Mouse (Mus musculus) intestine, postnatal 0 days (tissue): ENCODE data around the gene Phf11a. TPM values are rescaled to one million over a fixed set of nuclear protein-coding genes. Genes with fewer than 3 reads are reported as not detected.
"Not testable (repeated sequence)": the region's sequence is repeated elsewhere in the genome, so short reads cannot be mapped to it uniquely, and the experiment has no call there.

ENCODE experiments used
- ATAC-seq: fragments of 200-750 bp; cut with Nextera tagmentation; 2 replicates; pipeline ENCODE4 v1.8.0; 2017; ENCODE audit warnings: mild to moderate bottlenecking, moderate TSS enrichment, moderate library complexity
- H3K27ac ChIP-seq: fragments of 300-500 bp; sonication (generic); 2 replicates; pipeline ENCODE4 v1.5.1; 2014; ENCODE audit warnings: mild to moderate bottlenecking, low read depth, low read length, moderate library complexity
- H3K27me3 ChIP-seq: fragments of 300-500 bp; sonication (generic); replicated peaks from 2 replicates; pipeline ENCODE4 v1.6.1; 2014; ENCODE audit warnings: low read length, mixed read lengths; ENCODE audit not compliant: control insufficient read depth, insufficient read depth
- H3K36me3 ChIP-seq: fragments of 300-500 bp; sonication (generic); 2 replicates; pipeline ENCODE4 v1.6.1; 2014; ENCODE audit warnings: mild to moderate bottlenecking, moderate library complexity; ENCODE audit not compliant: control insufficient read depth, insufficient read depth
- H3K4me1 ChIP-seq: fragments of 300-500 bp; sonication (generic); replicated peaks from 2 replicates; pipeline ENCODE4 v1.6.1; 2014; ENCODE audit warnings: antibody characterized with exemption, low read length, mixed read lengths; ENCODE audit not compliant: control insufficient read depth, insufficient read depth
- H3K4me2 ChIP-seq: fragments of 300-500 bp; sonication (generic); replicated peaks from 2 replicates; pipeline ENCODE4 v1.6.1; 2014; ENCODE audit warnings: low read depth, mild to moderate bottlenecking, moderate library complexity
- H3K4me3 ChIP-seq: fragments of 300-500 bp; sonication (generic); 2 replicates; pipeline ENCODE4 v1.5.1; 2014; ENCODE audit warnings: low read depth, low read length
- H3K9ac ChIP-seq: fragments of 300-500 bp; sonication (generic); 2 replicates; pipeline ENCODE4 v1.6.1; 2014; ENCODE audit warnings: mild to moderate bottlenecking, low read depth, low read length
- H3K9me3 ChIP-seq: fragments of 300-500 bp; sonication (generic); 2 replicates; pipeline ENCODE4 v1.6.1; 2016; ENCODE audit warnings: mixed run types; ENCODE audit not compliant: control insufficient read depth
- CTCF ChIP-seq: sonication (generic); IDR thresholded peaks from 2 replicates; pipeline ENCODE4 v1.5.1; 2016; ENCODE audit warnings: low read depth, mild to moderate bottlenecking, control low read depth, antibody characterized with exemption, moderate library complexity
- WGBS: fragments of 180-500 bp; shearing (Covaris S2); extraction: QIAGEN DNeasy Blood & Tissue Kit; methylation state at CpG from one replicate; pipeline ENCODE4 v1.1.7; 2014; 5-methylcytosine and 5-hydroxymethylcytosine counted together
- polyA plus RNA-seq: library from polyadenylated mRNA; unstranded; fragments of >200 nt; fragmentation: Nextera tagmentation; extraction: Ambion mirVana; gene quantifications from 2 replicates; pipeline ENCODE4 v1.2.1, GENCODE M21; 2015

Phf11a gene
- polyA plus RNA-seq, 1 experiment from 2014 or later: not detected

- no peak for TF ChIP-seq CTCF
- 42% methylated on average over 3 of the region's 3 CpGs for WGBS
Observed at GRCm38 (mm10) chr14:59260056-59260455, 37.3 kb downstream of the Phf11a start, which contains the start of gene Gm6904. TSS of gene Gm6904 (minus strand) at chr14:59260216.

DNA sequence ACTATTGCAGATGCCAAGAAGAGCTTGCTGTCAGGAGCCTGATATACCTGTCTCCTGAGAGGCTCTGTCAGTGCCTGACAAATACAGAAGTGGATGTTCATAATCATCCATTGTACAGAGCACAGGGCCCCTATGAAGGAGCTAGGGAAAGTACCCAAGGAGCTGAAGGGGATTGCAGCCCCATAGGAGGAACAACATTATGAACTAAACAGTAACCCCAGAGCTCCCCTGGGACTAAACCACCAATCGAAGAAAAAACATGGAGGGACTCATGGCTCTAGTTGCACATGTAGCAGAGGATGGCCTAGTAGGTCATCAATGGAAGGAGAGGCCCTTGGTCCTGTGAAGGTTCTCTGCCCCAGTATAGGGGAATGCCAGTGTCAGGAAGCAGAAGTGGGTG, 41.5 kb downstream of the Phf11a start:
- not testable (repeated sequence) for H3K27ac ChIP-seq, H3K4me3 ChIP-seq, H3K4me2 ChIP-seq, H3K36me3 ChIP-seq, ATAC-seq, H3K9ac ChIP-seq, H3K4me1 ChIP-seq, H3K27me3 ChIP-seq, H3K9me3 ChIP-seq
- WGBS: 86% methylated on average over 1 of the region's 1 CpGs

More at GRCm38 (mm10) chr14:59260056-59260455, 37.3 kb downstream of the Phf11a start, which contains the start of gene Gm6904:
- Histone ChIP-seq H3K36me3 (no peaks in the 10 kb centered on the region), H3K4me1 (no peaks in the 10 kb centered on the region), H3K4me3 (no peak within 1 kb of the TSS), H3K9me3 (no peaks in the 10 kb centered on the region), H3K27me3 (no peaks in the 10 kb centered on the region), H3K27ac (no peak within 1 kb of the TSS), H3K4me2 (no peak within 1 kb of the TSS), H3K9ac (no peak within 1 kb of the TSS)
- ATAC-seq: no peak

DNA sequence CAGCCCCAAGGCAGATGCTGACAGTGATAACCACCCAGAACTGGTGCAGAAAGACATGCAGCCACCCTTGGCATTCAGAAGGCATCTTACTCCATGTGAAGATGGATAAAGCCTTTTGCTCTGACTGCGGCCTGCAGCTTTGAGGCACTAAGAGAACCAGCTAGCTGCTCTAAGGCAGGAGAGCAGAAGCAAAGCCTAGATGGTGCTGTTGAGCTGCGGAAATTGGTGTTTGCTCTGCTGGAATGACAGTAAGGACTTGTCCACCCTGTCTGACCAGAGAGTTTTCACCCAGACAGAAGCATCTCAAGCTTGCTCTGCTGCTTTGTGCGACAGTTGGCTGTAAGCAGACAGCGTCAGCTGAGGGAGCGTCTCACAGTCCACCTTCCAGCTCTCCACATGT, 47.0 kb downstream of the Phf11a start:
- H3K27ac ChIP-seq, H3K4me3 ChIP-seq, H3K9me3 ChIP-seq, H3K9ac ChIP-seq, H3K4me1 ChIP-seq, H3K36me3 ChIP-seq, H3K27me3 ChIP-seq, H3K4me2 ChIP-seq, ATAC-seq: not testable (repeated sequence)
- TF ChIP-seq CTCF: peak; percentile 63
- WGBS: 46% methylated on average over 5 of the region's 5 CpGs

- Histone ChIP-seq H3K27ac (no peak overlapping the region), H3K4me1 (no peaks in the 10 kb centered on the region), H3K36me3 (peaks cover 69% of the 10 kb centered on the region), H3K4me3 (no peak overlapping the region), H3K27me3 (no peaks in the 10 kb centered on the region), H3K4me2 (no peak overlapping the region), H3K9me3 (0 out of 2 replicates have a peak, but pooled peaks cover 2% of the 10 kb centered on the region), H3K9ac (no peak overlapping the region)
- TF ChIP-seq CTCF: no peak
- no peak for ATAC-seq
- WGBS: 92% methylated on average over 9 of the region's 9 CpGs
Observed at GRCm38 (mm10) chr14:59233635-59234034, 63.7 kb downstream of the Phf11a start.

GRCm38 (mm10) chr14:59232003-59232402, 65.3 kb downstream of the Phf11a start:
- TF ChIP-seq CTCF: peak; percentile 70
- ATAC-seq: no peak
- Histone ChIP-seq H3K4me2 (no peak overlapping the region), H3K36me3 (peaks cover 69% of the 10 kb centered on the region), H3K4me3 (no peak overlapping the region), H3K27me3 (no peaks in the 10 kb centered on the region), H3K27ac (no peak overlapping the region), H3K9me3 (no peaks in the 10 kb centered on the region), H3K9ac (no peak overlapping the region), H3K4me1 (no peaks in the 10 kb centered on the region)
- 57% methylated on average over 5 of the region's 5 CpGs for WGBS

GRCm38 (mm10) chr14:59230331-59230966, 66.9 kb downstream of the Phf11a start:
- Histone ChIP-seq H3K36me3 (peaks cover 78% of the 10 kb centered on the region), H3K9me3 (no peaks in the 10 kb centered on the region), H3K27ac (no peak overlapping the region), H3K4me2 (no peak overlapping the region), H3K4me3 (no peak overlapping the region), H3K27me3 (no peaks in the 10 kb centered on the region), H3K9ac (no peak overlapping the region), H3K4me1 (no peaks in the 10 kb centered on the region)
- 91% methylated on average over 21 of the region's 21 CpGs for WGBS
- TF ChIP-seq CTCF: no peak
- no peak for ATAC-seq
